Mouse (Mus musculus) C2C12 (cell line): Measurements from ENCODE around the gene Nup37. TPM values are rescaled to one million over a fixed set of nuclear protein-coding genes. Genes with fewer than 3 reads are reported as not detected.

Experiments used
- H3K27me3 ChIP-seq: one replicate; pipeline ENCODE4 v1.6.1; 2011; ENCODE audit not compliant: control insufficient read depth, insufficient read depth, insufficient read length
- H3K36me3 ChIP-seq: one replicate; pipeline ENCODE4 v1.6.1; 2011; ENCODE audit not compliant: control insufficient read depth, insufficient read depth
- H3K4me3 ChIP-seq: one replicate; pipeline ENCODE4 v1.5.1; 2011; ENCODE audit warnings: mild to moderate bottlenecking, control low read depth; ENCODE audit not compliant: poor library complexity, insufficient read depth, severe bottlenecking
- H3K79me2 ChIP-seq: one replicate; pipeline ENCODE4 v1.6.1; 2011; ENCODE audit not compliant: control insufficient read depth, insufficient read depth
- H3K79me3 ChIP-seq: one replicate; pipeline ENCODE4 v1.6.1; 2011; ENCODE audit warnings: low read depth, control low read depth
- H3ac ChIP-seq: one replicate; pipeline ENCODE3; 2011; ENCODE audit warnings: low read depth; ENCODE audit not compliant: control insufficient read depth, insufficient read length
- CEBPB ChIP-seq: IDR thresholded peaks from one replicate; pipeline ENCODE4 v1.6.1; 2011; ENCODE audit warnings: low read depth, mild to moderate bottlenecking, control low read depth, moderate library complexity
- CTCF ChIP-seq: IDR thresholded peaks from one replicate; pipeline ENCODE4 v1.5.1; 2011; ENCODE audit not compliant: control insufficient read depth, insufficient read depth, insufficient read length
- FOSL1 ChIP-seq: IDR thresholded peaks from one replicate; pipeline ENCODE4 v1.8.0; 2011; ENCODE audit warnings: mild to moderate bottlenecking, low read length; ENCODE audit not compliant: poor library complexity, insufficient read depth, severe bottlenecking
- MAX ChIP-seq: IDR thresholded peaks from one replicate; pipeline ENCODE4 v1.6.1; 2011; ENCODE audit warnings: mild to moderate bottlenecking, control low read depth
- MYOD1 ChIP-seq: IDR thresholded peaks from one replicate; pipeline ENCODE4 v1.6.1; 2011; ENCODE audit warnings: low read depth; ENCODE audit not compliant: control insufficient read depth, insufficient read length
- MYOG ChIP-seq: IDR thresholded peaks from one replicate; pipeline ENCODE4 v1.6.1; 2011; ENCODE audit not compliant: control insufficient read depth, insufficient read length; ENCODE audit errors: extremely low read depth
- USF1 ChIP-seq: IDR thresholded peaks from one replicate; pipeline ENCODE4 v1.6.1; 2011; ENCODE audit warnings: low read depth, mild to moderate bottlenecking, control low read depth, moderate library complexity
- polyA plus RNA-seq: library from polyadenylated mRNA; unstranded; fragments of >200 nt; fragmentation: generic; extraction: Trizol; gene quantifications from one replicate; pipeline ENCODE4 v1.2.1, GENCODE M21; 2012; ENCODE audit warnings: missing spikeins

Nup37 gene
- polyA plus RNA-seq, 1 experiment = 35.7 TPM

- no peaks in the 10 kb centered on the region for H3K79me3 ChIP-seq
- no peak overlapping the region for H3ac ChIP-seq
- H3K79me2 ChIP-seq = no peaks in the 10 kb centered on the region
- H3K4me3 ChIP-seq = no peak overlapping the region
- peaks cover 20% of the 10 kb centered on the region for H3K36me3 ChIP-seq
- no peaks in the 10 kb centered on the region for H3K27me3 ChIP-seq
- no peak for TF ChIP-seq FOSL1
- TF ChIP-seq CTCF = no peak
- no peak for TF ChIP-seq USF1
- TF ChIP-seq MYOD1 = no peak
- no peak for TF ChIP-seq MAX
- TF ChIP-seq CEBPB = no peak
- TF ChIP-seq MYOG = no peak
These were observed 65.9 kb downstream of the Nup37 start for GRCm38 (mm10) chr10:88212644-88213043.

GRCm38 (mm10) chr10:88214800-88215514 lies 68.2 kb downstream of the Nup37 start:
- no peak for TF ChIP-seq USF1
- no peak for TF ChIP-seq FOSL1
- TF ChIP-seq CEBPB = no peak
- no peak for TF ChIP-seq MYOG
- Histone ChIP-seq H3K36me3 (peaks cover 22% of the 10 kb centered on the region), H3K79me2 (no peaks in the 10 kb centered on the region), H3ac (no peak overlapping the region), H3K79me3 (no peaks in the 10 kb centered on the region), H3K27me3 (no peaks in the 10 kb centered on the region), H3K4me3 (no peak overlapping the region)

- no peak overlapping the region for H3K4me3 ChIP-seq
- no peak overlapping the region for H3ac ChIP-seq
- peaks cover 36% of the 10 kb centered on the region for H3K36me3 ChIP-seq
- H3K79me3 ChIP-seq = no peaks in the 10 kb centered on the region
- H3K27me3 ChIP-seq = no peaks in the 10 kb centered on the region
- TF ChIP-seq MYOD1 = no peak
- no peak for TF ChIP-seq CEBPB
- no peak for TF ChIP-seq MAX
- TF ChIP-seq MYOG = no peak
- no peak for TF ChIP-seq FOSL1
- TF ChIP-seq USF1 = no peak
- no peak for TF ChIP-seq CTCF
- H3K79me2 ChIP-seq = no peaks in the 10 kb centered on the region
These were observed 71.4 kb downstream of the Nup37 start for GRCm38 (mm10) chr10:88218161-88218560.

GRCm38 (mm10) chr10:88221718-88222117 lies 74.9 kb downstream of the Nup37 start:
- no peaks in the 10 kb centered on the region for H3K79me2 ChIP-seq
- TF ChIP-seq CTCF (no peak), CEBPB (no peak), MYOG (no peak), MYOD1 (no peak), FOSL1 (no peak), MAX (no peak), USF1 (no peak)
- no peaks in the 10 kb centered on the region for H3K27me3 ChIP-seq
- H3K79me3 ChIP-seq = no peaks in the 10 kb centered on the region
- H3ac ChIP-seq = no peak overlapping the region
- no peak overlapping the region for H3K4me3 ChIP-seq
- H3K36me3 ChIP-seq = peaks cover 27% of the 10 kb centered on the region

- H3K36me3 ChIP-seq = peaks cover 16% of the 10 kb centered on the region
- no peaks in the 10 kb centered on the region for H3K79me3 ChIP-seq
- H3K79me2 ChIP-seq = no peaks in the 10 kb centered on the region
- TF ChIP-seq MYOG (no peak), FOSL1 (no peak), CEBPB (no peak), CTCF (no peak), USF1 (no peak), MAX (no peak), MYOD1 (no peak)
- no peak overlapping the region for H3K4me3 ChIP-seq
- no peaks in the 10 kb centered on the region for H3K27me3 ChIP-seq
- no peak overlapping the region for H3ac ChIP-seq
These were observed 78.6 kb downstream of the Nup37 start for GRCm38 (mm10) chr10:88225421-88225820.

GRCm38 (mm10) chr10:88227962-88228361 lies 81.2 kb downstream of the Nup37 start:
- peaks cover 6% of the 10 kb centered on the region for H3K36me3 ChIP-seq
- H3K27me3 ChIP-seq = no peaks in the 10 kb centered on the region
- no peak overlapping the region for H3K4me3 ChIP-seq
- no peaks in the 10 kb centered on the region for H3K79me3 ChIP-seq
- TF ChIP-seq USF1 = no peak
- no peak for TF ChIP-seq MYOD1
- no peak for TF ChIP-seq FOSL1
- no peak for TF ChIP-seq CEBPB
- no peak for TF ChIP-seq MAX
- no peak for TF ChIP-seq MYOG
- TF ChIP-seq CTCF = no peak
- H3K79me2 ChIP-seq = no peaks in the 10 kb centered on the region
- H3ac ChIP-seq = no peak overlapping the region

Other genes with a start within 250 kb of the Nup37 start
- 0.27 TPM for gene Pmch, start 55.9 kb upstream of the Nup37 start, polyA plus RNA-seq
- 4.7 TPM for gene Parpbp, start 51 bp upstream of the Nup37 start, polyA plus RNA-seq
- 41.2 TPM for gene Washc3, start 54.1 kb downstream of the Nup37 start, polyA plus RNA-seq
- gene Dram1, start 232.1 kb downstream of the Nup37 start, polyA plus RNA-seq = 1.7 TPM
- gene Gnptab, start 232.1 kb downstream of the Nup37 start, polyA plus RNA-seq = 7.5 TPM